Mouse (Mus musculus): Measurements from ENCODE around the gene Terf2.

GRCm38 (mm10) chr8:107074128-107074527 lies 22.2 kb downstream of the Terf2 start:
- TF ChIP-seq TAL1 (IDR thresholded peaks at IDR 0.05; ENCODE audit: low read length) (no peak), GATA1 (IDR thresholded peaks at IDR 0.05; ENCODE audit: low read length) (no peak)

Data from erythroblast, embryonic 14.5 days (primary cell).